32 mouse cellular contexts compared by ENCODE assay signal in the genomic region with DNA sequence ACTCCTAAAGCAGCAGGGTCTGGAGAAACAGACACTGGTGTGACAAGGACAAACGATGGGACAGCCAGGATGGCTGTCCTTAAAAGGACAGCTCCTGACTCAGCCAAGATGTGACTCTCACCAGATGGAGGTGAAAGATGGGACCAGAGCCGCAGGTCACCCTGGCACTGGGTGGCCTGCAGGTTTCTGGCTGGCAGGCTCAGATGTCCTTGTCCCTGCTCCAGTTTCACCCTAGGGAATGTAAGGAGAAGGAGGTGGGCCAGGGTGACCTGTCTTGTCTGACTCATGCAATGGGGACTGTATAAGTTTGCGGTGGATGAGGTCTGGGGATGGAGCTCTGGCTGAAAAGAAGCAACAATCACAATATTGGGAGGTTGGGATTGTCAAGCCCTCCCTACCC. TPM values are rescaled to one million over a fixed set of nuclear protein-coding genes. Genes with fewer than 3 reads are reported as not detected.
"Had no signal": no experiment of that assay in that cellular context is flagged by ENCODE, and none has a peak within 500 bp of the region (broad histone marks: within the 10 kb centered on the region; RNA-seq: fewer than 3 reads in every experiment).

No protein-coding gene starts in this region.

- H3K27ac ChIP-seq: kidney, postnatal 0 days; layer of hippocampus, adult 2 months; limb, embryonic 10.5 days; limb, embryonic 13.5 days; liver, embryonic 12.5 days; liver, embryonic 15.5 days; lung, embryonic 15.5 days; midbrain, embryonic 10.5 days; midbrain, embryonic 13.5 days; neural tube, embryonic 13.5 days had no signal

- H3K9me3 ChIP-seq: limb, embryonic 10.5 days; limb, embryonic 13.5 days; liver, embryonic 12.5 days; liver, embryonic 15.5 days; lung, embryonic 15.5 days; megakaryocyte, embryonic 14.5 days; midbrain, embryonic 10.5 days; midbrain, embryonic 13.5 days; neural tube, embryonic 13.5 days had no signal

- H3K4me3 ChIP-seq: layer of hippocampus, adult 2 months; limb, embryonic 10.5 days; limb, embryonic 13.5 days; liver, embryonic 12.5 days; liver, embryonic 15.5 days; lung, embryonic 15.5 days; megakaryocyte, embryonic 14.5 days; midbrain, embryonic 10.5 days; midbrain, embryonic 13.5 days; myocyte; neural tube, embryonic 13.5 days had no signal

- ATAC-seq: liver, embryonic 12.5 days; midbrain, embryonic 13.5 days; midbrain, embryonic 16.5 days had no signal

- DNase-seq: kidney, postnatal 25 days; layer of hippocampus, adult 9-11 months; liver; lung, adult 18-20 months; lung, postnatal 10 days; lung, postnatal 36 days; retina, postnatal 1 day; right cerebral cortex, postnatal 25 days; thymus, adult 18-20 months; thymus, postnatal 36 days had no signal

- H3K9ac ChIP-seq: limb, embryonic 13.5 days; liver, embryonic 12.5 days; liver, embryonic 15.5 days; lung, embryonic 15.5 days; neural tube, embryonic 13.5 days had no signal

- H3K4me2 ChIP-seq: limb, embryonic 13.5 days; liver, embryonic 12.5 days; liver, embryonic 15.5 days; lung, embryonic 15.5 days; midbrain, embryonic 13.5 days; neural tube, embryonic 13.5 days had no signal

- H3K36me3 ChIP-seq: limb, embryonic 10.5 days; limb, embryonic 13.5 days; liver, embryonic 12.5 days; liver, embryonic 15.5 days; lung, embryonic 15.5 days; midbrain, embryonic 10.5 days; midbrain, embryonic 13.5 days; neural tube, embryonic 13.5 days had no signal

RNA-seq across cellular contexts. Expression of gene Mrgprg, which starts 14.2 kb away (rescaled TPM):
- total RNA-seq: layer of hippocampus, adult 2 months; layer of hippocampus, postnatal 25 days; left cerebral cortex, adult 18-20 months; left cerebral cortex, postnatal 25 days; monocyte, adult 5-6 weeks; neutrophil, adult 5-6 weeks had no signal
- polyA plus RNA-seq: kidney, postnatal 0 days; large intestine, adult 2 months; limb, embryonic 10.5 days; limb, embryonic 13.5 days; liver, embryonic 12.5 days; liver, embryonic 15.5 days; lung, embryonic 15.5 days; midbrain, embryonic 10.5 days; midbrain, embryonic 13.5 days; midbrain, embryonic 16.5 days; myocyte; neural tube, embryonic 13.5 days; spleen, adult 2 months; stomach, embryonic 16.5 days; testis, adult 2 months had no signal
